Mouse (Mus musculus) heart, postnatal 14 days (tissue): ENCODE measurements around the gene Grb10. TPM values are rescaled to one million over a fixed set of nuclear protein-coding genes. Genes with fewer than 3 reads are reported as not detected.

Experiments used
- DNase-seq, 2 experiments: peaks; one replicate each; pipeline ENCODE4 v3.0.0; 2021 to 2022
- intact Hi-C: fragments of 180-260 bp; cut with DNase I; formaldehyde crosslinking; loops from one replicate; pipeline ENCODE4 v1.15.1; 2025
- total RNA-seq, 2 experiments: library from RNA; stranded (reverse); gene quantifications; 2 replicates each; pipeline ENCODE4 v1.2.3; 2021

Grb10 gene
- total RNA-seq, 2 experiments from 2014 or later: 138 to 163 TPM

DNA sequence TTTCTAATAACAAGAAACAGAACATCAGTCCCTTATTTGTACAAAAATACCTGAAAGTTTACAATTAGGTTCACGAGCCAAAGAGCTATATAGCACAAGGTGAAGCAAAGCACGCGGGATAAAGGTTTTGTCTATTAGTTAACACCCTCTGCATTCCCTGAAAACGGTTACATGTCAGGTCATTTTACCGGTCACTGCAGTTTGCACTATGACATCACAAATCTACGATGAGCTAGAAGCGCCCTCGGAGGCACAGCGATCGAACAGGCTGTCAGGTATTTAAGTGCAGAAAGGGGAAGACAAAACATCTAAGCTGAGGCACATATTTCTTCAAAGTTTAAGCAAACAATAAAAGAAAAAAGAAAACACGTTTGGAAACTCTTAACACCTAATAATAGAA is 108.0 kb downstream of the Grb10 start:
- intact Hi-C loops: no loop called here
- no peak for DNase-seq

DNA sequence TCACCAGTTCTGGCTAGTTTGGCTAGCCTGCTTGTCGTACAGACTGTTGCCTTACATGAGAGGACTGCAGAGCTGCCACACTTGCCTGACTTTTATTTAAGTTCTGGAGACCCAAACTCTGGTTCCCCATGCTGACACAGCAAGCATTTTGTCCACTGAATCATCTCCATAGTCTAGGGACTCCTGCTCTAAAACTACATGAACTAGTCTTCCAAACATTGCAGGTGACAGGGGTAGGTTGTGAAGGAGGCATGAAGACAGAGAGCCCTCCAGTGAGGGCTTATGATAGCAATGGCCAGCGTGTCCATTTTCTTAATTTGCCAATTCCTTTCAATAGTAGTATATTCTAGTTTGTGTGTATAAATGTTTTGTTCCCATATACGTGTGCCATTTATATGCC is 109.4 kb downstream of the Grb10 start:
- intact Hi-C loops: no loop called here

DNA sequence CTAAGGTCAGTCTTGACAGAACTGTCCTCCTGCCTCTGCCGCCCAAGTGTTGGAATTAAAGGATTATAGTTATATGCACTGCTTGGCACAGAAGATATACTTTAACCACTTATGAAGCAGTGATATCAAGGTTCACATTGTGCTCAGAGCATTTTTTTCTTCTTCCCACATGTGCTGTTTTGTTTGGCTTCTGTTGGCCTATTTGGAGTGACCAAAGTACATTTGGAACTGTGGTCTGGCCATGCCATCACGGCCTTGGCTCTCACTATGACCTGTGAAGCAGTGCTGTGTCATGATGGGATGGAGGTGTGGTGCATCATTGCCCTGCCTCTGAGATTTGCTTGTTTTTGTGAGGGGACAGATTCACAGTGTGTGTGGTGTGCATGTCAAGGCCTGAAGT is 109.9 kb downstream of the Grb10 start:
- no peak for DNase-seq
- intact Hi-C loops: no loop called here

More for the DNA sequence above, 109.4 kb downstream of the Grb10 start:
- no peak for DNase-seq

DNA sequence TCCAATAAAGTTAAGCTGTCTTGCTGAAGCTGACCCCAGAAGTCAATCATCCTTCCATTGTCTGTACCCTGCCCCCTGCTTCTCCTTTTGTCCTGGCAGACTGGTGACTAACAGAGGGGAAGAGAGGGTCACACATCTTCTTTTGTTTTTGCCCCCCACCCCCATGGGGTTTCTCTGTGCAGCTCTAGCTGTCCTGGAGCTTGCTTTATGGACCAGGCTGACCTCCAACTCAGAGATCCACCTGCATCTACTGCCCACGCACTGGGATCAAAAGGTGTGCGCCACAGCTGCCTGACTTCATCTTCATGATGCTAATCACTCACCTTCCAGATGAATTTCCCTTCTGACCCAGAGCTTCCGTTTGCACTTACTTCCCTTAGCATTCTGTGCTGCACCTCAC is 114.6 kb downstream of the Grb10 start:
- no peak for DNase-seq
- intact Hi-C loops: no loop called here

DNA sequence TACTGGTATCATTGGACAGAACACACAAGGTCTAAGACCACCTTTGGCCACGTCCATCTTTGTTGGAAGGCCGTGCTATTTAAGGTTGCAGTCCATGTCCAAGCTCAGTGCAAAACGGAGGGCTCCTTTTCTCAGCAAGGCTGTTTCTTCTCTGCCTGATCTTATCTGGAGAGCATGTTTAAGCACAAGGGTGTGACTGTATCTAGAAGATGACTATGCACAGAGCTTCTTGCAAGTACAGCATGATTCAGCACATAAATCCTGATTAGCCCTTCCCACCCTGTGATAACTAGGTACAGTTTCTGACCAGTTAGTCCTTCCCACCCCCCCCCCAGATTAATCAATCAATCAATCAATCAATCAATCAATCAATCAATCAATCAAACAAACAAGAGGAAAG is 115.1 kb downstream of the Grb10 start:
- DNase-seq: no peak
- intact Hi-C loops: no loop called here

DNA sequence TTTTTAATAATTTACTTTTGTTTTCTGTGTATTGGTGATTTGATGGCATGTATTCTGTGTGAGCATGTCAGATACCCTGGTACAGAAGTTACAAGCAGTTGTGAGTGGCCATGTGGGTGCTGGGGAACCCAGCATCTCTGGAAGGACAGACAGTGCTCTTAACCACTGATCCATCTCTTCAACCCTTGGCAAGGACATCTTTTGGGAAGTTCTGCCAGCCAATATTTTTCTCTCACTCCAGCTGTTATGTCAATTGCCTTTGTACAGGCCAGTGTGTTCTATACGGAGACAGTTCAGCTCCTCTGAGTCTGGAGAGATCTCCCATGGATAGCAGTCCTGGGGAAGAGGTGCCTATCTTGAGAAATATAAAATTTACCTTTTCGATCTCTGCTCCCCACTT is 116.4 kb downstream of the Grb10 start:
- DNase-seq: no peak
- intact Hi-C loops: no loop called here

GRCm38 (mm10) chr11:11907703-11908413 is 130.6 kb downstream of the Grb10 start:
- DNase-seq: no peak
- intact Hi-C loops: no loop called here

- no peak for DNase-seq
- intact Hi-C loops: no loop called here
Observed at GRCm38 (mm10) chr11:11905518-11905917, 133.0 kb downstream of the Grb10 start.

DNA sequence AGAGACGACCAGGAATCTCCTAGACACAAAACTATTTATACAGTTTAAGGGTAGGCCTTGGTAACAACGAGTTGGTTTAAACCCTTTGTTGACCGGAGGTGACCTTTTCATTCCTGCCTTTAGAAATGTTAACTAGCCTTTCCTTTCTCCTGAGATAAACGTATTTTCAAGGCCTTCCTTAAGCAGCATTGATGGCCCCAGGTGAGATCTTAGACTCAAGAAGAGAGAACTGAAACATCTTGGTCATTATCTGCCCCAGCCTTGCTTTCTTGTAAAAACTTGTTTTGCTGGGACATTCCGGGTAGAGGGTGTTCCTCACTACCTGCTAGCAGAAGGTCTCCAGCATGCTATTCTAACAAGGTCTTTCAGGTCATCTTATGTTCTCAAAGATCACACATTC is 133.5 kb downstream of the Grb10 start:
- intact Hi-C loops: no loop called here
- DNase-seq: no peak

GRCm38 (mm10) chr11:11901509-11901908 is 137.0 kb downstream of the Grb10 start:
- intact Hi-C loops: no loop called here
- DNase-seq: peak; percentile 28 to 64

- no peak for DNase-seq
- intact Hi-C loops: no loop called here
Observed at GRCm38 (mm10) chr11:11898496-11898895, 140.0 kb downstream of the Grb10 start.

GRCm38 (mm10) chr11:11897645-11898357 is 140.7 kb downstream of the Grb10 start, which contains the start of gene Ddc:
TSS of gene Ddc (minus strand) at chr11:11898144.
- intact Hi-C loops: no loop called here
- DNase-seq: no peak

GRCm38 (mm10) chr11:11895479-11895878 is 143.0 kb downstream of the Grb10 start:
- DNase-seq: no peak
- intact Hi-C loops: no loop called here

DNA sequence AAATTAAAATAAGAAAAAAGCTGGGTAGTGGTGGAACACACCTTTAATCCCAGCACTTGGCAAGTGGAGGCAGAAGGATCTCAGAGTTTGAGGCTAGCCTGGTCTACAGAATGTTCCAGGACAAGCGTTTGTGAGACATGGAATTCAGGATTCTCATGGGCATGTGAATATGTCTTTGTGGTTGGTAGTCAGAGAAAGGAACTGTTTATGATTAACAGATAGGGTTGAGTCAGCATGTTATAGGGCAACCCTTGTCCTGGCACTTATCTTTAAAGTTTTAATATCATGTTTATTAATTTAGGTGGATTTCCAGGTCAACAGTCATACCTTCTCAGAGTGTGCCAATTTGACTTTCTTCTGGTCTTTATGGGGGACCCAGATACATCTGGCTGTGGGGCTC is 144.7 kb downstream of the Grb10 start:
- DNase-seq: no peak
- intact Hi-C loops: no loop called here

DNA sequence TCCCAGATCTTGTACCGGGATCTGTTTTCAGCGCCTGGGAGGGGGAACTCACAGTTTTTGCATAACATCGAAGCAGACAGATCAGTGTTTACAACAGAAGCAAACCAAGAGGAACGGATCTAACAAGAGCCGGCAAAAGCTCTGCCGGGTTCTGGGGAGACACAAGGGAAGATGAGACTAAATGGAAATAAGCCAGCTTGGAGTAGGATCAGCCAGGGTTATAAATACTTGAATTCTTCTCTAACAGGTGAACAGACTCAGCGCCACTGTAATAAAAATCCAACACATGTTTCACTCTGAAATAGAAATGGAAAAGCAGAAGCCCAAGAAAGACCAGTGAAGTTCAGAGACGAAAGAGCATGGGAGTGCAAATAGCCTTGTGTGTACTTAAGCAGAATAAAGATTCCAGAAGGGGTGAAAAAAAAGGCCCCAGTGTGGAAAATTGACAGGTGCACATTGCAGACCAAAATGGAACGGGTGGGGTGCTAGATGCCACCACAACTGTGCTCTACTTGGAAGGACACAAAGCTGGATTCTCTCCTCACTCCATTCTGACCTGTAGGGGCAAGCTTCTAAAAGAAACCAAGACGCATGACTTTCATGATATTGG is 145.4 kb downstream of the Grb10 start:
- DNase-seq: no peak
- intact Hi-C loops: no loop called here

DNA sequence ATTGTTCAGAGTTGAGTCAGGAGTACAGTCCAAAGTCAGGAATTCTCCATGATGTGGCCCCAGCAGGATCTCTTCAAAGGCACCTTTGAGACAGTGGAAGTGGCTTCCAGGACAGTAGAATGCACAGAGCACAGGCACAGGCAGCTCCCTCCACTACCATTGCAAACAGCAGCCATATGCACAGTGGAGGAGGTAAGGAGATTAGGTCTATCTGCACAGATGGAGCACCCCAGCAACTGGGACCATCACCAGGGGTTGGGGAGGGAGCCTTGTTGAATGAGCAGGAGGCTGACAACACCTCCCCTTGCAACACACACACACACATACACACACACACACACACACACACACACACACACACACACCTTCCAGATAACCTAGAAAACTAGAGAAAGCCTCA is 146.7 kb downstream of the Grb10 start:
- DNase-seq: no peak
- intact Hi-C loops: no loop called here

- DNase-seq: no peak
- intact Hi-C loops: no loop called here
Observed at GRCm38 (mm10) chr11:11890139-11890741, 148.2 kb downstream of the Grb10 start.

GRCm38 (mm10) chr11:11888727-11889126 is 149.8 kb downstream of the Grb10 start:
- intact Hi-C loops: no loop called here
- no peak for DNase-seq

DNA sequence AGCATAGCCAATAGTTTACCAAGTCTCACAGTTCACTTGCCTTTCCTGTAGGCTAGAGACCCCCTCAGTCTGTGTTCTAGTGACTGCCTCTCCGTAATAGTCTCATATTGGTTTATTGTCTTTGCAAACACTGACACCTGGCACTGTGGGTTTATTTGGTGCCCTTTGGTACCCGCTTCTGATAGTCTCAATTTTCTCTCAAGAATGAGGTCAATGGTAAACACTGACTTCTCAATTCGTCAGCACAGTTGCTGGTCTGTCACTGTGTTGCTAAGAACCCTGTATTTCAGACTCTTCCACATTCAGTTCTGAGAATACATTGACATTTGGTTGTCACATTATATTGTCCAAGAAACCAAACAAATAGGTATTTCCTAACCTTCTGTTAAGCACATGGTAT is 150.4 kb downstream of the Grb10 start:
- intact Hi-C loops: no loop called here
- no peak for DNase-seq

DNA sequence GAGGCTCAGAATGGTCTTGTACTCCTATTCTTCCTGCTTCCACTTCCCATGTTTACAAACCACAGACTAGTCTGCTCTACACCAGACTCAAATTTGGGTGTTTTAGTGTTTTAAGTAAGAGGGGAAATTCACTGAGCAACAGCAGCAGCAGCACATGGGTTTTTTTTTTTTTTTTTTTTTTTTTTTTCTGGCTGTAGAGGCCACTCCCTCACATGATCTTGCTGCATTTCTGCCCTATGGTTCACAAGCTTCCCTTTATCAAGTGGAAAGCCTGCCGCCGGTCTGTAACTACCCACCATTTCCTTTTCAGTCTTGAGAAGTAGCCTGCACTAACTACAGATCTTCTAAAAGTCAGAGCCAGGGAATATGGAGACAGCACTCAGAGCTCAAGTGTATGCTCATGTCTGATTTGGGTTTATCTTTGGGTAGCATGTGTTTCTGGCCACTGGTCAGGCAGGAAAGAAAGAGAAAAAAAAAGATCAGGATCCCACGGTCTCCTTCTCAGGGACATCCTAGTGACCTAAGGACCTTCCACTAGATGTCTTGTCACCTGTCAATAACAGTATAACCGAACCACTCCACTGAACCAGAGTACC is 152.0 kb downstream of the Grb10 start:
- intact Hi-C loops: no loop called here
- no peak for DNase-seq

DNA sequence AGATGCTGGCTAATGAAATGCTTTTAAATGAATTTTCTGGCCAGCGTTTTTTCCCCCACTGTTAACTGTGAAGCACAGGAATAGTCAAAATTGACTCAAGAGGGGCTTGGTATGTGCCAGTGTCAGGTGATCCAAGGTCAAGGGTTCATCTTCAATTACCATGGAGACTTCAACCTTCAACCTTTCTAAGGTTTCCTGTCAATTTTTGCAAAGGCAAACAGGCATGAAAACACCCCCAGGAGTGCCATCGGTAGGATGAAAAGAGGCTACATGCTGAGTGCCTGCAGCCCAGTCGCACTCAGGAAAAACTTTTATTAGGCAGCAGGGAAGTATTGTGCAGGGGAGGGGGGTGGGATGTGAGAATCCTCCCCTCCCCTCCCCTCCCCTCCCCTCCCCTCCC is 152.6 kb downstream of the Grb10 start:
- intact Hi-C loops: no loop called here
- no peak for DNase-seq
